Mouse (Mus musculus) neural tube, embryonic 13.5 days (tissue): ENCODE results near the gene Rab13. TPM values are rescaled to one million over a fixed set of nuclear protein-coding genes. Genes with fewer than 3 reads are reported as not detected.

Experiments
- ATAC-seq: fragments of 200-750 bp; cut with Nextera tagmentation; 2 replicates; pipeline ENCODE4 v1.8.0; 2017; ENCODE audit warnings: low read depth, mild to moderate bottlenecking, moderate TSS enrichment, moderate library complexity
- H3K27ac ChIP-seq: fragments of 300-500 bp; sonication (generic); replicated peaks from 2 replicates; pipeline ENCODE4 v1.5.1; 2015; ENCODE audit warnings: moderate library complexity, mild to moderate bottlenecking, inconsistent platforms
- H3K27me3 ChIP-seq: fragments of 300-500 bp; sonication (generic); 2 replicates; pipeline ENCODE4 v1.6.1; 2015; ENCODE audit warnings: mild to moderate bottlenecking, inconsistent platforms
- H3K36me3 ChIP-seq: fragments of 300-500 bp; sonication (generic); 2 replicates; pipeline ENCODE4 v1.6.1; 2015; ENCODE audit warnings: mild to moderate bottlenecking, inconsistent platforms
- H3K4me1 ChIP-seq: fragments of 300-500 bp; sonication (generic); replicated peaks from 2 replicates; pipeline ENCODE4 v1.6.1; 2015; ENCODE audit warnings: inconsistent platforms
- H3K4me2 ChIP-seq: fragments of 300-500 bp; sonication (generic); 2 replicates; pipeline ENCODE4 v1.6.1; 2015; ENCODE audit warnings: inconsistent platforms, mild to moderate bottlenecking, moderate library complexity
- H3K4me3 ChIP-seq: fragments of 300-500 bp; sonication (generic); 2 replicates; pipeline ENCODE4 v1.5.1; 2015; ENCODE audit warnings: mild to moderate bottlenecking, inconsistent platforms
- H3K9ac ChIP-seq: fragments of 300-500 bp; sonication (generic); 2 replicates; pipeline ENCODE4 v1.6.1; 2015; ENCODE audit warnings: moderate library complexity, mild to moderate bottlenecking, inconsistent platforms
- H3K9me3 ChIP-seq: fragments of 300-500 bp; sonication (generic); 2 replicates; pipeline ENCODE4 v1.6.1; 2016; ENCODE audit warnings: inconsistent platforms
- WGBS: fragments of 180-500 bp; shearing (Covaris S2); methylation state at CpG from one replicate; pipeline ENCODE4 v1.1.7; 2015; 5-methylcytosine and 5-hydroxymethylcytosine counted together
- polyA plus RNA-seq: library from polyadenylated mRNA; unstranded; fragments of >200 nt; fragmentation: Nextera tagmentation; extraction: Ambion mirVana; gene quantifications from 2 replicates; pipeline ENCODE4 v1.2.1, GENCODE M21; 2015

Gene Rab13
- 22.9 and 24.1 TPM in 2 replicates for polyA plus RNA-seq

- Histone ChIP-seq H3K4me1 (peaks cover 32% of the 10 kb centered on the region), H3K27ac (peak within 1 kb of the TSS; percentile 86), H3K9me3 (no peaks in the 10 kb centered on the region), H3K36me3 (peaks cover 43% of the 10 kb centered on the region), H3K9ac (peak within 1 kb of the TSS; percentile 88), H3K4me2 (peak within 1 kb of the TSS; percentile 95), H3K27me3 (no peaks in the 10 kb centered on the region), H3K4me3 (peak within 1 kb of the TSS; percentile 76)
- peak; percentile 96 for ATAC-seq
- WGBS: under 1% methylated on average over 42 of the region's 42 CpGs
Measured at GRCm38 (mm10) chr3:90213377-90213866, at the start of gene Rab13, which contains the start of gene Rps27. Rab13 (plus strand) TSS chr3:90213695. Rps27 (minus strand) TSS chr3:90213651.

GRCm38 (mm10) chr3:90179566-90179965 is 33.9 kb upstream of the Rab13 start:
- no peak overlapping the region for H3K4me2 ChIP-seq
- no peaks in the 10 kb centered on the region for H3K9me3 ChIP-seq
- no peaks in the 10 kb centered on the region for H3K36me3 ChIP-seq
- ATAC-seq: no peak
- no peaks in the 10 kb centered on the region for H3K4me1 ChIP-seq
- H3K27ac ChIP-seq: no peak overlapping the region
- no peak overlapping the region for H3K4me3 ChIP-seq
- no peaks in the 10 kb centered on the region for H3K27me3 ChIP-seq
- no peak overlapping the region for H3K9ac ChIP-seq
- 77% methylated on average over 3 of the region's 3 CpGs for WGBS

DNA sequence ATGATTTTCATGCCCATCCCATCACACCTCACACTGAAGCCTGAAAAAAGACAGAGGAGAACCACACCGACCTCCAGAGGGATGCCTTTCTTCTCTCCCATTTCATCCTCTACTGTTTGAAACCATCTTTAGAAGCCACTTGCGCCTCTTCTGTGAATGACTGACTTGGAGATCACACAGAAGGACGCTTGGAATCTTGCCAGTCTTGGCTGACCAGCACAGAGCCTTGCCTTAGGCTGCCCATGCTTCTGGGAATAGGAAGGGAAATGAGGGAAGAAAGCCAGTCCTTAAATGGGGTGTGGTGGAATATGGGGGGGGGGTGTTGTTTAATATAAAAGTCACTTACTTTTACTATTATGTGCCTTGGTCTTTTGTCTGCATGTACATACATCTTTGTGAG is 29.9 kb upstream of the Rab13 start:
- Histone ChIP-seq H3K36me3 (no peaks in the 10 kb centered on the region), H3K4me2 (no peak overlapping the region), H3K27me3 (no peaks in the 10 kb centered on the region), H3K9me3 (no peaks in the 10 kb centered on the region), H3K4me1 (no peaks in the 10 kb centered on the region), H3K27ac (no peak overlapping the region), H3K9ac (no peak overlapping the region), H3K4me3 (no peak overlapping the region)
- 74% methylated on average over 3 of the region's 3 CpGs for WGBS
- no peak for ATAC-seq

- H3K4me3 ChIP-seq: no peak overlapping the region
- H3K27ac ChIP-seq: no peak overlapping the region
- no peak for ATAC-seq
- H3K27me3 ChIP-seq: no peaks in the 10 kb centered on the region
- H3K36me3 ChIP-seq: no peaks in the 10 kb centered on the region
- no peaks in the 10 kb centered on the region for H3K9me3 ChIP-seq
- WGBS: 83% methylated on average over 11 of the region's 11 CpGs
- no peak overlapping the region for H3K4me2 ChIP-seq
- H3K9ac ChIP-seq: no peak overlapping the region
- no peaks in the 10 kb centered on the region for H3K4me1 ChIP-seq
Measured at GRCm38 (mm10) chr3:90190859-90191510, 22.5 kb upstream of the Rab13 start.

- Histone ChIP-seq H3K9ac (no peak overlapping the region), H3K4me3 (no peak overlapping the region), H3K27ac (no peak overlapping the region), H3K36me3 (no peaks in the 10 kb centered on the region), H3K4me2 (no peak overlapping the region), H3K9me3 (no peaks in the 10 kb centered on the region), H3K4me1 (no peaks in the 10 kb centered on the region), H3K27me3 (no peaks in the 10 kb centered on the region)
- no peak for ATAC-seq
- 46% methylated on average over 4 of the region's 4 CpGs for WGBS
Measured at GRCm38 (mm10) chr3:90194759-90195158, 18.7 kb upstream of the Rab13 start.

- whole genome bisulfite sequencing: 79% methylated on average over 1 of the region's 1 CpGs
- ATAC-seq: no peak
- no peaks in the 10 kb centered on the region for H3K4me1 ChIP-seq
Measured at GRCm38 (mm10) chr3:90195644-90196043, 17.9 kb upstream of the Rab13 start.

DNA sequence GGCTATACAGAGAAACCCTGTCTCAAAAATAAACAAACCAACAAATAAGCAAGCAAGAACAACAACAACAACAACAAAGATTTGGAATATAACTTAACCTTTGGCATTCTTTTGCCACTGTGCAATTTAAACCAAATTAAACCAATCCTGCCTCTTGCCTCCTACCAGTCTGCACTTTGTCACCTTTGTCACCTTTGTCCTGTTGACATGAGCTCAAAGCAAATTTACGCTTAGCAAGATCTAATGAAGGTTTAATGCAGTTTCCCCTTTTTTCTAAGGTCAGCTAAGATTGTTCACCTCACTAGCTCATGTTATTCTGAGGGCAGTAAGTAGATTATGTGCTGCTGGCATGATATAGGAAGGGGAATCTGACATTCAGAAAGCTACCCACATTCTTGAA is 15.9 kb upstream of the Rab13 start:
- no peak for ATAC-seq
- H3K4me3 ChIP-seq: no peak overlapping the region
- no peak overlapping the region for H3K9ac ChIP-seq
- no peaks in the 10 kb centered on the region for H3K36me3 ChIP-seq
- 95% methylated on average over 1 of the region's 1 CpGs for WGBS
- no peaks in the 10 kb centered on the region for H3K9me3 ChIP-seq
- H3K4me1 ChIP-seq: no peaks in the 10 kb centered on the region
- no peak overlapping the region for H3K27ac ChIP-seq
- no peak overlapping the region for H3K4me2 ChIP-seq
- H3K27me3 ChIP-seq: no peaks in the 10 kb centered on the region

More at GRCm38 (mm10) chr3:90195644-90196043, 17.9 kb upstream of the Rab13 start:
- Histone ChIP-seq H3K27me3 (no peaks in the 10 kb centered on the region), H3K9ac (no peak overlapping the region), H3K4me2 (no peak overlapping the region), H3K9me3 (no peaks in the 10 kb centered on the region), H3K4me3 (no peak overlapping the region), H3K27ac (no peak overlapping the region), H3K36me3 (no peaks in the 10 kb centered on the region)

GRCm38 (mm10) chr3:90202884-90203283 is 10.6 kb upstream of the Rab13 start:
- ATAC-seq: no peak
- Histone ChIP-seq H3K9me3 (no peaks in the 10 kb centered on the region), H3K4me3 (no peak overlapping the region), H3K4me1 (no peaks in the 10 kb centered on the region), H3K9ac (no peak overlapping the region), H3K27me3 (no peaks in the 10 kb centered on the region), H3K4me2 (no peak overlapping the region), H3K36me3 (peaks cover 9% of the 10 kb centered on the region), H3K27ac (no peak overlapping the region)
- WGBS: 72% methylated on average over 1 of the region's 1 CpGs

DNA sequence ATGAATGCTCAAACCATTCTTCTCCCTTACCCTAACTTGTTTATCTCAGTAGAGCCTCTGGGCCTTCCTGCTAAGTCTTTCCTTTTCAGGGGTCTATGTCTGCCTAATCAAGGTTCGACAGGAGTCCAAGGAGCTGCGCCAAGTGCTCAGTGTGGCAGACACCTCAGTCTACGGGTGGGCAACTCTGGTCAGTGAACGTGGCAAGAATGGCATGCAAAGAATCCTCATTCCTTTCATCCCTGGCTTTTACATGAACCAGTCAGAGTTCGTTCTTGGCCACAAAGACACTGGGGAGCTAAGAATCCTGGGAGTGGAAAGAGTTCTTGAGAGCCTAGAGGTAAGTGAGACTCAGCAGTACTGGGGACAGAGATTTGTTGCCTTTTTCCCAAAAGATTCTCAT is 9.9 kb upstream of the Rab13 start:
- Histone ChIP-seq H3K4me2 (no peak overlapping the region), H3K9ac (no peak overlapping the region), H3K36me3 (peaks cover 17% of the 10 kb centered on the region), H3K9me3 (no peaks in the 10 kb centered on the region), H3K27ac (no peak overlapping the region), H3K4me3 (no peak overlapping the region), H3K27me3 (no peaks in the 10 kb centered on the region), H3K4me1 (no peaks in the 10 kb centered on the region)
- no peak for ATAC-seq
- WGBS: 83% methylated on average over 5 of the region's 5 CpGs

- Histone ChIP-seq H3K4me2 (no peak overlapping the region), H3K27me3 (no peaks in the 10 kb centered on the region), H3K36me3 (peaks cover 26% of the 10 kb centered on the region), H3K27ac (no peak overlapping the region), H3K9me3 (no peaks in the 10 kb centered on the region), H3K9ac (no peak overlapping the region), H3K4me1 (no peaks in the 10 kb centered on the region), H3K4me3 (no peak overlapping the region)
- 95% methylated on average over 2 of the region's 2 CpGs for WGBS
- no peak for ATAC-seq
Measured at GRCm38 (mm10) chr3:90204582-90204981, 8.9 kb upstream of the Rab13 start.

GRCm38 (mm10) chr3:90208662-90209061 is 4.8 kb upstream of the Rab13 start:
- WGBS: 91% methylated on average over 2 of the region's 2 CpGs
- Histone ChIP-seq H3K36me3 (peaks cover 58% of the 10 kb centered on the region), H3K9ac (no peak overlapping the region), H3K27ac (no peak overlapping the region), H3K9me3 (no peaks in the 10 kb centered on the region), H3K27me3 (no peaks in the 10 kb centered on the region), H3K4me3 (no peak overlapping the region), H3K4me1 (peaks cover 24% of the 10 kb centered on the region), H3K4me2 (no peak overlapping the region)
- ATAC-seq: no peak

- 92% methylated on average over 5 of the region's 5 CpGs for WGBS
- no peak overlapping the region for H3K4me2 ChIP-seq
- ATAC-seq: no peak
- H3K36me3 ChIP-seq: peaks cover 58% of the 10 kb centered on the region
- no peak overlapping the region for H3K4me3 ChIP-seq
- H3K27me3 ChIP-seq: no peaks in the 10 kb centered on the region
- peaks cover 32% of the 10 kb centered on the region for H3K4me1 ChIP-seq
- no peaks in the 10 kb centered on the region for H3K9me3 ChIP-seq
- no peak overlapping the region for H3K9ac ChIP-seq
- no peak overlapping the region for H3K27ac ChIP-seq
Measured at GRCm38 (mm10) chr3:90209908-90210566, 3.5 kb upstream of the Rab13 start.
